Mouse (Mus musculus): ENCODE results near the gene Slc30a10. TPM values are rescaled to one million over a fixed set of nuclear protein-coding genes. Genes with fewer than 3 reads are reported as not detected.

The Slc30a10 gene
- 7.4 and 8.7 TPM in 2 replicates for polyA plus RNA-seq (2015; fragmentation: Nextera tagmentation; extraction: Ambion mirVana)

GRCm38 (mm10) chr1:185454575-185454954 is at the start of gene Slc30a10:
Gene Slc30a10 (plus strand): TSS chr1:185454848.

Other genes starting within 250 kb of the Slc30a10 start
- 22.9 and 24.2 TPM in 2 replicates for gene Iars2, start 125.5 kb upstream of the Slc30a10 start, polyA plus RNA-seq (2015; fragmentation: Nextera tagmentation; extraction: Ambion mirVana)
- gene Bpnt1, start 122.7 kb upstream of the Slc30a10 start, polyA plus RNA-seq (2015; fragmentation: Nextera tagmentation; extraction: Ambion mirVana) = 9.1 and 10.1 TPM in 2 replicates
- gene Eprs, start 91.8 kb upstream of the Slc30a10 start, polyA plus RNA-seq (2015; fragmentation: Nextera tagmentation; extraction: Ambion mirVana) = 63.4 and 64.1 TPM in 2 replicates

Measured in spleen, postnatal 0 days (tissue).